Mouse (Mus musculus): ENCODE results near the gene Slc16a7.

DNA sequence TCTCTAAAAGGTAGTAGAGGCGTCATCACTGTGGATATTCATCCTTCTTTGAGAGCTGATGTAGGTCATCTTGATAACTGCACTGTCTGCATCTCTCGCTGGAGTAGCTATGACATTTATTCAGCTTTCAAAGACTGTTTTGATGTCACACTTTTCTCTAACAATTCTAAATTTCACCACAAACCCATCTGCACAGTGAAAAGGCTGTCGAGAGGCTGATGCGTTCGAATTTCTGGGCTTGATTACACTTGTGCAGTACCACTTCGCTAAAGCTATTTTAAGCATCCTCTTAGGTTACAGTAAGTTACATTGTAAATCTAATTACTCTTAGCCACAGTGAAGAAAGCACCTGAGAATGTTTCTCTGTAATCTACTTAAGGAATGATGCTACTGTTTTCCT lies 42.1 kb downstream of the Slc16a7 start:
- no peak for TF ChIP-seq POLR2A (IDR thresholded peaks at IDR 0.05; ENCODE audit: low read depth, low read length)
- TF ChIP-seq CTCF (IDR thresholded peaks at IDR 0.05; ENCODE audit: borderline replicate concordance, insufficient read depth, low read length) = no peak
